Mouse (Mus musculus) layer of hippocampus, adult 8-10 months (tissue): ENCODE measurements around the gene Evpl. TPM values are rescaled to one million over a fixed set of nuclear protein-coding genes. Genes with fewer than 3 reads are reported as not detected.
"Not testable (repeated sequence)": the region's sequence is repeated elsewhere in the genome, so short reads cannot be mapped to it uniquely, and the experiment has no call there.

Source experiments
- DNase-seq, 2 experiments: peaks; one replicate each; pipeline ENCODE4 v3.0.0; 2022; ENCODE audit warnings: low spot score in 2 of 2
- total RNA-seq, 4 experiments: library from RNA; stranded (reverse); gene quantifications; 2 replicates each; pipeline ENCODE4 v1.2.4; 2022

Gene Evpl
- 1 to 10 TPM in 2 of 4 experiments, under 1 TPM in 2; 0.85 to 1.4 (median 1.1) TPM for total RNA-seq

DNA sequence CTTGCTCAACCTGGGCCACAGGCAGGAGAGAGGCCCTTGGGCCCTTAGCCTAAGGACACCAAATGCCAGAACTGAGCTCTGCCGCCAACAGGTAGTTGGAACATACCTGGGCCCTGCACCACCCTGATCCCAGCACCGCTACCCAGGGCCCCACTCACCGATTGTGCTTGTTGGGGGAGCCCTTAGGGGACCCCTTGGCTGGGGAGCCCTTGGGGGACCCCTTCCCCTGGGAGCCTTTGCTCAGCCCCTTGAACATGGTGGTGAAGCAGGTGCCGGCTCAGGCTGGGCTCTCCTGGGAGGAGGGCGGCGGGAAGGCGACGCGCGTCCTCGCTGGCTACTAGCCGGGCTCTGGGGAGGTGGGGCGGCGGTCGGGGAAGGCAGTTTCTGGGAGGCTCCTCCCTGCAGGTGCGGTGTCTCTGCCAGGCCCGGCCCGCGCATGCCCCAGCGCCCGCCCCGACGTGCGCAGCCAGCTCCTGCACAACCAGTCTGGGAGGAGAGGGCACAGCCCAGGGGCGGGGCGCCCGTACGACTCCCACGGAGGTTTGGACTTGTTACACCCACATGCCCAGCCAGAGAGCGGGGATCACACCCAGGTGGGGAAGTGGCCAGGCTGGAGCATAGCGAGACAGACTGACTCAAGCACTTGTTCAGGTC, at the start of gene Evpl:
Evpl (minus strand) TSS at position 336 of the 654 bp plus-strand sequence.
- no peak for DNase-seq

DNA sequence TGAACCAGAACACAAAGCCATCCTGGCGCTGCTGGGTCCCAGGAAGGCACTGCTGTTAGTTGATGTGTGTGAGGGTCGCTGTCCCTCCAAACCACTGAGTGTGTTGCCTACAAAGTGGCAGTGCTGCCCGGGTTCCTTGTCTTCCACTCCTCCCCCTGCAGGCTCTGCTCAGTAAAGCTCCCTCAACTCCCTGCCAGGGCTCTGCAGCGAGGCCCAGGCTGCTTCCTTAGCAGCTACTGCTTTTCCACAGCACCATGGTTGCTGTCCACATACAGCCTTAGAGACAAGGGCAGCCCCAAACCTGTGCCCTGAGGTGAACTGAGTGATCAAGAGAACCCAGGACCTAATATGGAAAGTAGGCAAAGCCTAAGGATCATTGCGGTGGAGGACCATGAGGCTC, 49.5 kb upstream of the Evpl start:
- no peak for DNase-seq

DNA sequence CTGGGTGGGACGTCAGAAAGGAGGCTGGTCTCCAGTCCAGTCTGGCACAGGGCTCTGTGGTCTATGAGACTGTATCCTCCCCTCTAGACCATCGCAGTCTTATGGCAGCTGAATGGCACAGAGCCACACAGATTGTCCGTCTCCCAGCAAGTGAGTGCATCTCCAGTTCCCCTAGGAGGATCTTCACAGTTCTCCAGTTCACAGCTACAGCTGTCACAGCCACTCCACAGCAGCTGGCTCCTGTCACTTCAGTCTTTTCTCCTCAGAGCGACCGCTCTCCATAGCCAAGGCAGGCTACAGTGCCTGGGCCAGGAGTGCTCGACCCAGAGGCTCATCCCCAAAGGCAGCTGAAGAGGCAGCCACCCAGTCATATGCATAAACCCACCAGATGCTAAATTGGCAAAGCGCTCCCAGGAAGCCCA, 47.9 kb upstream of the Evpl start:
- DNase-seq: no peak

DNA sequence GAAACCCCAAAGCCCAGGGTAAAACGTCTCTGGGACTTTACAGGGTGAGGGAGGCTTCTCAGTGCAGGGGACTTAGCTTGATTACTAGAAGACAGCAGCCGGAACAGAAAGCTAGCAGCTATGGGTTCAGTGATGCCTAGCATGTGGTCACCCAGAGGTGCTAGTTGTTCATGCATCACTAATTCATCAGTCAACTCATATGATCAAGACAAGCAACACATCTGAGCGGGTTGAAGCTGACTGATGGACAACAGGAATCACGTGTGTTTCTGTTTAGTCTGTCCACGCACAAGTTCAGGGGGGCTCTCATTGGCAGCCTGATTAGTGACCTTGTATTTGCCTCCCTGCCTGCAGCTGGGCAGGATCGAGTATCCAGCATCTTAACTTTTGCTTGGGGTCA, 46.1 kb upstream of the Evpl start:
- DNase-seq: no peak

DNA sequence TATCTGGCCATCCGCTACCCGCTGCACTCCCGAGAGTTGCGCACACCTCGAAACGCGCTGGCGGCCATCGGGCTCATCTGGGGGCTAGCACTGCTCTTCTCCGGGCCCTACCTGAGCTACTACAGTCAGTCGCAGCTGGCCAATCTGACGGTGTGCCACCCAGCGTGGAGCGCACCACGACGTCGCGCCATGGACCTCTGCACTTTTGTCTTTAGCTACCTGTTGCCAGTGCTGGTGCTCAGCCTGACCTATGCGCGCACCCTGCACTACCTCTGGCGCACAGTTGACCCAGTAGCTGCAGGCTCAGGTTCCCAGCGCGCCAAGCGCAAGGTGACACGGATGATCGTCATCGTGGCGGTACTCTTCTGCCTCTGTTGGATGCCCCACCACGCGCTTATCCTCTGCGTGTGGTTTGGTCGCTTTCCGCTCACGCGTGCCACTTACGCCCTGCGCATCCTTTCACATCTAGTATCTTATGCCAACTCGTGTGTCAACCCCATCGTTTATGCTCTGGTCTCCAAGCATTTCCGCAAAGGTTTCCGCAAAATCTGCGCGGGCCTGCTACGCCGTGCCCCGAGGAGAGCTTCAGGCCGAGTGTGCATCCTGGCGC, 45.1 kb upstream of the Evpl start:
- DNase-seq: no peak

DNA sequence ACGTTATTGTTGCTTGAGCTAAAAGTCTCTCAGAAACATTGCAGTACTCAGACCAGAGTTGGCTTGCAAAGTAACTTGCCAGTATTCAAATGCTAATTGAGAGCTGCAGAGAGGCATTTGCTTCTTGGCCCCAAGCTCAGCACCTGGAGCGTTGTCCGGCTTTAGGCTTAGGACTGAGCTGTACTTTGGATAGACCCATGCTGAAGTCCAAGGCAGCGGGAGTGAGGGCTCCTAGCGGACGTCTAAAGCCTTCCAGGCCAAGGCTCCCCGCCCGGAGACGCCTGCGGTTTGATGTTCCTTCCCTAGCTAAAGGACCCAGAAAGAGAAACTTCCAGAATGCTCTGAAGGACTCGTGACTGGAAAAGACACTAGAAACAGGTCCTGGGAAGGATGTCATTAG, 44.2 kb upstream of the Evpl start:
- DNase-seq: no peak

DNA sequence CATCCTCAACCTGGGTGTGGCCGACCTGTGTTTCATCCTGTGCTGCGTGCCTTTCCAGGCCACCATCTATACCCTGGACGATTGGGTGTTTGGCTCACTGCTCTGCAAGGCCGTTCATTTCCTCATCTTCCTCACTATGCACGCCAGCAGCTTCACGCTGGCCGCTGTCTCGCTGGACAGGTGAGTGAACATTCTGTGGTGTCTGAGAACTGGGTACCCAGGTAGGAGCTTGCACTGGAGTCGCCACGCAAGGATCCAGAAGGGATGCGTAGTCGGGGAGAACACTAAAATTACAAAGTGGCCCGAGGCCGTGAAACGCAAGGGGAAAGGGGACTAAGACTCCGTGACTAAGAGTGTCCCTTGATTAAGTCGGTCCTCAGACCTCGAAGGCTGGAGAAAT, 43.8 kb upstream of the Evpl start:
- DNase-seq: no peak

DNA sequence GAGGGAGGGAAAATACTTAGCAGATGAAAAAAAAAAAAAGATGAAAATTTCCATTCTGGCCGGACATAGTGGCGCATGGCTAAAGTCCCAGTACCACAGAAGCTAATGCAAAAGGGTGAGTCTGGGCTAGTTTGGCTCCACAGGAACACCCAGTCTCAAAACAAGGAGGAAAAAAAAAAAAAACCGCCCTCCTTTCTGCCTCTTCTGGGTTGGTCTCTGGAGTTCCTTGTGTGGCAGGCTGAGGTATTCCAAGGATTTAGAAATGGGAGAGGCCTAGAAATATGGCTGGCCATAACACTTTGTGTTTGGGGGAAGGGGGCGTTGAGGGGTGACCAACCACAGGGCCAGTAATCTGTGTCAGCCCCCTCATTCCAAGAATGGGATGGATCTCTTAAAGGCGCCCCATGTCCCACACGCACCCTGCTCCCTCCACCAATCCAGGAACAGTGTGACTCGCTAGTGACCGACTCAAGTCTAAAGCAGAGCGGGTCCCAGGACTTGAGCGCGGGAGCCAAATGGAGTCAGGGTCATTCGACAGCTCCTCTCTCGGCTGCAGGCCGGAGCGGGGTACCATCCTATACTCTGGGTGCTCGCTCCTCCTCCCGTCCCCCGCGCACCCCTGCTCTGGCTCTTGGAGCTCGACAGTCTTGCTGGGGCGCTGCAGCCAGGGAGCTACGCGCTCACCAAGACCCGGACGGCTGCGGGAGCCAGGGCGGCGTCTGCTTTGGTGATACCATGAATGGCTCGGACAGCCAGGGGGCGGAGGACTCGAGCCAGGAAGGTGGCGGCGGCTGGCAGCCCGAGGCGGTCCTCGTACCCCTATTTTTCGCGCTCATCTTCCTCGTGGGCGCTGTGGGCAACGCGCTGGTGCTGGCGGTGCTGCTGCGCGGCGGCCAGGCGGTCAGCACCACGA, 43.1 kb upstream of the Evpl start, which contains the start of gene Galr2:
Galr2 (plus strand) TSS at position 189 of the 913 bp plus-strand sequence.
- DNase-seq: no peak

DNA sequence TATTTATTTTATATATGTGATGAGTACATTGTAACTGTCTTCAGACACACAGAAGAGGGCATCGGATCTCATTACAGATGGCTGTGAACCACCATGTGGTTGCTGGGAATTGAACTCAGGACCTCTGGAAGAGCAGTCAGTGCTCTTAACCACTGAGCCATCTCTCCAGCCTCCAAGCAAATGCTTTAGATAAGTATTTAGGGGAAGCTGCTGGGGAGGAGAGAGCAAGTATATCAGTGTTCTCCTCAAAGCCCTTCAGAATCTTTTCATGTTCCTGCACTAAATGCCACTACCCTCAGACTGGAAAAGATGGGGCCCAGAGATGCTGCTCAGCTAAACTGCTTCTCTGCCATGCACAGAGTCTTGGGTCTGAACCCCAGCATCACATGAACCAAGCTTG, 39.3 kb upstream of the Evpl start:
- DNase-seq: not testable (repeated sequence)

DNA sequence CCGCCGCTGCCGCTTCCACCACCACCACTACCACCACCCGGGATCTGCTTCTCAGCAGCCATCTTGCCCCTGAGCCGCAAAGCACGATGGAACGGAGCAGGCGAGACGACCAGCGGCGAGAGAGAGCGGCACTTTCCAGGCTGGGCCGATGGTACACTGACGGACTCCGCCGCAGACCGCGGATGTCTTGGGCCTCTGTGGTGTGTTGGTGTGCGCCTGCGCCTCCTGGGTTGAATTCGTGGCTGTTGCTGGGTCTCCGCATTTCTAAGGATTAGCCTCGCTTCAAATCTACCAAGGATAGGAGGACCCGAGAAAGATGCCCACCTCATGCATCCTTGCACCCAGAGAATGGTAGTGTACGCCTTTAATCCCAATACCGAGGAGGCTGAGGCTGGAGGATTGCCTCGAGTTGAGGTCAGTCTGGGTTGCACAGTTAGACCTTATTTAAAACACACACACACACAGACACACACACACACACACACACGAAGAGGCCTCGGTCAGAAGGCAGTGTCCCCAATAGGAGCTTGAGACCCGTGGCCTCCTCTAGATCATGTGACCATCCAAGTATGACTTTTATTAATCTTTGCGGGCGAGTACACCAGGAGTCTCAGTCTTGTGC, 36.3 kb upstream of the Evpl start, which contains the start of gene Srp68:
Srp68 (minus strand) TSS at position 173 of the 622 bp plus-strand sequence.
- peak; percentile 87 to 92 for DNase-seq

DNA sequence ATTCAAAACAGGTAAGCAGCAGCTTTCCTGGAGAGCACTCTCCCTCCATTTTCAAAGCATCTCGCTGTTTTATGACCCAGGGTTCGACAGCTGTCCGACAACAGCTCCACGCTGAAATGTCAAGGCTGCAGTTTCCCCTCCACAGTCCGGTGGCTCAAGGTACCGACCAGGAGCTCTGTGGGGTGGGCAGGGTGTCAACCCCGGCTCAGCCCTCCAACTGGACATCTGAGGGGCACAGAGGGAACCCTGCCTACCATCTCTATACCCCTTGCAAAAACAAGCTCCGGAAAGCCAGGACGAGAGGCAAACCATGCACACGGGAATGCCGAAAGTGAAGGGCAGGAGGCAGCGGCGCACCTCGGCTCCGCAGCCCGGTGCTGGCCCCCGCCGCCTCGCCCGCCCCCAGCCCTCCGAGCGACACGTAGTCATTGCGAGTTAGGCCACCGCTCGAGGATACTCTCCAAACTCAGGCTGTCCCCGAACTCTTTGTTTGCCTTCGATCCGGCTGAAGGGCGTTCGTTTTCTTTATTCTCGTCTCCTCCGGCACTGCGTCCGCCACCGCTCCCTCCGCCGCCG, 35.7 kb upstream of the Evpl start:
- DNase-seq: no peak

DNA sequence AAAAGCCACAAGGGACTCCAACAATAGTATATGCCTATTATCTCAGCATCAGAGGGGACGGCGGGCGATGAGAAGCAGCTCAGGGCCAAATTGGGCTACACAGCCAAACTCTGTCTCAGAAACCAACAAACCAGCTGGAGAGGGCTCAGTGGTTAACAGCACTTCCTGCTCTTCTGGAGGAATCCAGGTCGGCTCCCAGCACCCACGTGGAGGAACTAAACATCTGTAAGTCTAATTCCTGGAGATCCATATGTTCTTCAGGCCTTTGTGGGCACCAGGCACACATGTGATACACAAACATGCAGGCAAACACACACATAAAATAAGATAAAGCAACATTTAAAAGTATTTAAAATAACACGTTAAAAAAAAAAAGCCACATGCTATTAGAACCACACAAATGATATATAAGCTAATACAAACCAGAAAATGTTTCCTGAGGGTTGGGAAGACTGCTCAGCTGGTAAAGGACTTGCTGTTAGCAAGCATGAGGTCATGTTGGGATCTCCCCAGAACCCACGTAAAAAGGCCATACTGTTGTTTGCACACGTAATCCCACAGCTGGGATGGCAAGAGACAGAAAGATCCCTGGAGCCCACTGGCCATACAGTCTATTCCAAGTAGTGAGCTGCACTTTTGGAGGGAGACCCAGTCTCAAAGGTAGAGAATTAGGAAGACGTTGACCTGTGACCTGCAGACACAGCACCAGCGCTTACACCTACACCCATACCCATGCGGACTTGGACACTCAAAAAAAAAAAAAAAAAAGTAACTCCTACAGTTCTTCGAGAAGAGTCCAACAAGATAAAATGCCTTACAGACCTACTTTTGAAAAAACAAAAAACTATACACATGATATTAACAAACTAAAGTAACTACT, 35.0 kb upstream of the Evpl start:
- no peak for DNase-seq

DNA sequence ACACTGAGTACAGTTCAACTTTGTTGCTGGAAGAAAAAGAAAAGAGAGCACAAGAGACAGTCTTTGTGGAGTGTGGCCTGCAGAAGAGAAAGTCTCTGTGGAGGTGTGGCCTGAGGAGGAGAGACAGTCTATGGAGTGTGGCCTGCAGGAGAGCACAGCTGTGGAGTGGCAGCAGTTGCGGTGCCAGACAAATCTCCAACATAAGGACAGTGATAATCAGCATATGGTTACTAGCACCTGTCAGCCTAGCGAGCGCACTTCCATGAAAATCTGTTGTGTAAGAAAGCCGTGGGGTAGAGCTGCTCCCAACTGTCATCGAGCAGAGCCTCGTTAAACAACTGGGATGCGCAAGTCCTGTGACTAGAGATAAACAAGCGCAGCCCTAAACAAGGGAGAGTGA, 31.7 kb upstream of the Evpl start:
- DNase-seq: no peak

DNA sequence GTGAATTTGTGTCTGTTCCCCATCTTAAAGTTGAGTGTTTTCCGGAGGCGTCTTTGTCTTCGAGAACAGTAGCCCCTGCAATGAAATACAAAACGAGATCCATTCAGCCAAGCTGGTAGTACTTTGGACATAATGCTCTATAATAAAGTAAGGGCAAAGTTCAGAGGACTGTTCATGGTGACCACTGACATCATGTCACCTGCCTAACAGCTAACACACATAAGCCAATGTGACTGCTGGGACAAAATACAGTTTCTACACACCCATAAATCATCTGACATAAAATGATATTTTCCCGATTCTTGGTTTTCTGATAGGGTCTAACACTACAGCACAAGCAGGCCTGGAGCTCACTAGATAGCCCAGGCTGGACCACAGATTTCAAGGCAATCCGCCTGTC, 30.4 kb upstream of the Evpl start:
- no peak for DNase-seq

DNA sequence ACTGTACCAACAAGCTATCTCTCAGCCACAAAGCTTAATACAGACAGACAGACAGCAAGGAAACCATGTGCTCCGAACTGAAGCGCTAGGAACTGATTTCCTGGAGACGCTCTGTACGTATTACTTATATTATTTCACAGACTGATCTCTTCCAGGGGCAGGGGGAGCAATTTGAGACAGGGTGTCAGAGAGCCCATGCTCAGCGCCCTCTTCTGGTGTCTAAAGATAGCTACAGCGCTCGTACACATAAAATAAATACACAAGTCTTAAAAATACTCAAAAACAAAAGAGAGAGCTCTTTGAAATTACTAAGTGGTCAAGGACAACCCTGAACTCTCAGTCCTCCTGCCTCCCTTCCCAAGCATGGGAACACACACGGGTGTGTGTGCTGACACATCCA, 29.8 kb upstream of the Evpl start:
- DNase-seq: no peak

DNA sequence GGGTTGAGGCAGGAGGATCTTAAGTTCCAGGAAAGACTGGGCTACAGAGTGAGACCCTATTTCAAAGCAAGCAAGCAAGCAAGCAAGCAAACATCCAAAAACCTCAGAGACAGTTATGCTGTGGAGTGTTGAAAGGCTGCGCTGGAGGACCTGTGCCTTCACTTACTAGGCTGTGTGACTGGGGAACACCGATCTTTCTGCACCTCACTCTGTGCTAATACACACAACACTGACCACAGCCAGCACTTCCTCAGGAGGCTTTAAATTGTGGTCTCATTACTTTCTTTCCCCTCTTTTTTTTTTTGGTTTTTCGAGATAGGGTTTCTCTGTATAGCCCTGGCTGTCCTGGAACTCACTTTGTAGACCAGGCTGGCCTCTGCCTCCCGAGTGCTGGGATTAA, 28.0 kb upstream of the Evpl start:
- no peak for DNase-seq

DNA sequence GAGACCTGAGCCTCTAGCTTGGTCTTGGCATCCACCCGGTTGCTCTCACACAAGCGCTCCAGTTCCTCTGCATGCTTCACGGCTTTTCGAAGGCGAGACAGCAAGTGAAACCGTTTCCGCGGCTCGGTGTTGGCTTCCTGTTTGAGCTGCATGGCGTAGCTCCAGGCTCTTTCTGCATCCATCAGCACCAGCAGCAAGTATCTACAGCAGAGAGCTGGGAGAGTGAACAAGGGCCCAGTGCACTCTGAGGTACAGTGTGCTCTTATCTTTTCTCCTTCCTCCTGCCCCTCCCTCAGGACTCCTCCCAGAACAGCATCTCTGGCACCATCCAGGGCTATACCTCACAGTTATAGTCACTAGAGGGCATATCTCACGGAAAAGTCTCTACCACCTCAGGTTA, 27.5 kb upstream of the Evpl start:
- no peak for DNase-seq

DNA sequence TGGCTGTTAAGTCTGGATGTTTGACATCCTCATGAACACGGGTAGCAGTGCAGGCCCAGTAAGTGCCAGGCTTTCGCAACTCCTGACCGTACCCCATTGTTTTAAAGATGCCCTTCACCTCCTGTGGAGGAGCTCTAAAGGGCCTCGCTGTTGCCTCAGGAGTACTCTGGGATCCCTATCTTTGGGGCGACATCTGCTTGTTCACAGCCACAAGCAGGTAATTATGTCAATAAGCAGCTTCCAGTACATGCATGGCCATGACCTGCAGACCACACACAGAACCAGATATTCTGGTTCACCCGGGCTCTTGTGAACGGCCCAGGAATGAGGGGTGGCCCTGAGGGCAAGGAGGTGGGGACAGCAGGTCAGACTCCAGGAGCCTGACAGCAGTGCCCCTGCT, 22.4 kb upstream of the Evpl start:
- DNase-seq: no peak

DNA sequence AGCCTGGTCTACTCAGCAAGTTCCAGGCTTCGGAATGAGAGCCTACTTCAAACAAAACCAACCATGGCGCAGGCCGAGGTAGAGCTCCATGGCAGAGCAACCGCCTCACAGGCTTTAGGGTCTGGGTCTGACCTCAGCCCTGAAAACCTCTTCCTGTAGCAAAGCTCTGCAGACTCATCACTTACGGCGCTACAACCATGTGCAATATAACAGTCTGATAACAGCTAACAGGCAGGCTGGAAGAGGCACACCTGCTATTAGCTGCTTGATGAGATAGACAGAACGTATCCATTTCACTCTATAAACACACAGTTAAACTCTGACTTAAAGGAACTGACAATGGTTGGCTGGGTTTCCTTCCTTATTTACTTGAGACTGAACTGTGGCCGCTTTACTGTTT, 21.6 kb upstream of the Evpl start:
- no peak for DNase-seq

DNA sequence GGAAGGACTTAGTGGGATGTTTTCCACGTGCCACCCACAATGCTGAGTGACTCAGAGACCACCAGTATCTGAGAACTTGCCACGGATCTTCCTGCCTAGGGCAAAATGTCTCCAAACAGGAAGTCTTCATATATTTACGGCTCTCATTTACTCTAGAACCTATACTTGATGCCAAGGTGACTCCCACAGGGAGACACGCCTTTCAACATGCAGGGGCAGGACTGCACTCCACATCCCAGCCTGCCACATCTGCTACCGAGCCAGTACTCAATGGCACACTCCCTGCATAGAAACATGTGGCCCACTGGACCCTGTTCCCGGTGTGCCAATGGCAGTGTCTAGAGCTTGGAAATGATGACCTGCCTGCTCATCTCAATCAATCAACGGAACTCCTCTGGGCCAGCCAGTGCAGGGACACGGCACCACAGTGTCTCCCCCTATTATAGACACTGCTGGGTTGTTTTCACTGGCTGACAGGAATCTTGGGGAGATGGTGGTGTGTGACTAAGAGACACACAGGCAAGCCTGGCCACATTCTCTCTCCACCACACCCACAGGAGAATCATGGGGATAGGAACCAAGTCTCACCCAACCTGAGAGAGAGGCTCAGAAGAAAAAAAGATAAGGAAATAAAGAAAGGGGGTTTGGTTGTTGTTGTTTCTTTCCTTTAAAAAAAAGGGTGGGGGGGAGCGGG, 18.3 kb upstream of the Evpl start:
- DNase-seq: no peak
